Mouse (Mus musculus) lung, postnatal 0 days (tissue): ENCODE measurements around the gene I830077J02Rik. TPM values are rescaled to one million over a fixed set of nuclear protein-coding genes. Genes with fewer than 3 reads are reported as not detected.
A peak's percentile ranks its signal among the peaks of the same experiment; 100 is the strongest.

Experiments used
- ATAC-seq: fragments of 200-750 bp; cut with Nextera tagmentation; 2 replicates; pipeline ENCODE4 v1.8.0; 2017; ENCODE audit warnings: moderate library complexity
- DNase-seq: peaks from one replicate; pipeline ENCODE4 v3.0.0-alpha.2; 2016; ENCODE audit warnings: low spot score
- H3K27ac ChIP-seq: fragments of 300-500 bp; sonication (generic); 2 replicates; pipeline ENCODE4 v1.5.1; 2014; ENCODE audit warnings: antibody characterized with exemption, mild to moderate bottlenecking, low read length, mixed read lengths
- H3K27me3 ChIP-seq: fragments of 300-500 bp; sonication (generic); replicated peaks from 2 replicates; pipeline ENCODE4 v1.6.1; 2014; ENCODE audit warnings: low read length, mixed read lengths; ENCODE audit not compliant: insufficient read depth
- H3K36me3 ChIP-seq: fragments of 300-500 bp; sonication (generic); 2 replicates; pipeline ENCODE4 v1.6.1; 2014; ENCODE audit warnings: low read length, mixed read lengths; ENCODE audit not compliant: insufficient read depth
- H3K4me1 ChIP-seq: fragments of 300-500 bp; sonication (generic); 2 replicates; pipeline ENCODE4 v1.6.1; 2014; ENCODE audit warnings: antibody characterized with exemption, low read depth, low read length, mixed read lengths; ENCODE audit not compliant: insufficient read depth
- H3K4me2 ChIP-seq: fragments of 300-500 bp; sonication (generic); replicated peaks from 2 replicates; pipeline ENCODE4 v1.6.1; 2014; ENCODE audit warnings: low read depth, mild to moderate bottlenecking, low read length, moderate library complexity, mixed read lengths
- H3K4me3 ChIP-seq: fragments of 300-500 bp; sonication (generic); 2 replicates; pipeline ENCODE4 v1.5.1; 2014; ENCODE audit warnings: low read depth, low read length
- H3K9ac ChIP-seq: fragments of 300-500 bp; sonication (generic); replicated peaks from 2 replicates; pipeline ENCODE4 v1.6.1; 2014; ENCODE audit warnings: low read depth, mild to moderate bottlenecking
- H3K9me3 ChIP-seq: fragments of 300-500 bp; sonication (generic); 2 replicates; pipeline ENCODE4 v1.6.1; 2016; ENCODE audit warnings: low read length, mixed read lengths
- CTCF ChIP-seq: IDR thresholded peaks from 2 replicates; pipeline ENCODE4 v1.5.1; 2016; ENCODE audit warnings: antibody characterized with exemption, mild to moderate bottlenecking
- EP300 ChIP-seq: IDR thresholded peaks from 2 replicates; pipeline ENCODE4 v1.6.1; 2016; ENCODE audit warnings: antibody characterized with exemption, mild to moderate bottlenecking, control low read depth
- WGBS: fragments of 180-500 bp; shearing (Covaris S2); extraction: QIAGEN DNeasy Blood & Tissue Kit; methylation state at CpG from one replicate; pipeline ENCODE4 v1.1.7; 2014; 5-methylcytosine and 5-hydroxymethylcytosine counted together
- polyA plus RNA-seq: library from polyadenylated mRNA; unstranded; fragments of >200 nt; fragmentation: Nextera tagmentation; extraction: Ambion mirVana; gene quantifications from 2 replicates; pipeline ENCODE4 v1.2.1, GENCODE M21; 2015

Gene I830077J02Rik
- polyA plus RNA-seq, 1 experiment from 2014 or later, result 1.9 TPM

DNA sequence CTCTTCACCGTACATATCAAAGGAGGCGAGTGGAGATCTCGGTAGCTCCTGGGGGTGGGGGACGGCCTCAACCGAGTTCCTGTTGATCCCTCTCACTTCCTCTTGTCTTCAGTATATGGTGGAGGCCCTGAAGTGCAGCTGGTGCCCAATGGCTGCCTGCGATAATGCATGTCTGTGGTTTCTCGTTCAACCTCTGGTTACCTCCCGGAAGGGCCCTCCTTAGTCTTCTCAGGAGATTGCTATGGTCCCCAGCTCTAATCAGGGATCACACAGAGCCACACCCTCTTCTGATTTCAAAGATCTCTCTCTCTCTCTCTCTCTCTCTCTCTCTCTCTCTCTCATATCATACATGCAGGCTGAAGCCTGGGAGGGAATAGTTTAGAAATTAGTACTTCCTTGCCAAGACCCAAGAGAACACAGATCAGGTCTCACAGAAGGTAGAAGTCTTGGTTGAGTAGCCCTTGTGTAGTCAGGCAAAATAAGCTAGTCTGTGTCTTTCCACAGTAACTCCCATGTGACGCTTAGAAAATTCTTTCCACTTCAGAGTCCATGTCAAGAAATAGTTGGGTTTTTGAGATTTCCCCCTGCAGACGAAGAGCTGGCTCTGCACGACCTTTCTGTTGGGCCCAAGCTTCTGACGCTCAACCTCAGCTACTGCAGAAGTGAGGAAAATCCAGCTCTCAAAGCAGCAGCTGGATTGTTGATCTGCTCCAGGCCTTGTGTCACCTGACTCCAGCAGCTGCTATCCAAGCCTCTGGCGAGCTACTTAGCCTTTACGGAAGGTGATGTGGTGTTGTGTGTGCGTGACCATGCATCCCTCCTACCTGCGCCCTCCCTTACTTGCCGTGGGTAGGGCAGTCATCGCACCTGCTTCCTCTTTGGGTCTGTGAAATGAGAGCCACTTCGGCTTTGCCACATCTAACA, 39.6 kb downstream of the I830077J02Rik start:
- Histone ChIP-seq H3K36me3 (no peaks in the 10 kb centered on the region), H3K4me1 (peaks cover 16% of the 10 kb centered on the region; the same call in 1 of the 2 replicates), H3K27me3 (no peaks in the 10 kb centered on the region), H3K4me3 (no peak overlapping the region), H3K27ac (peak overlapping the region; percentile 68), H3K9me3 (no peaks in the 10 kb centered on the region), H3K9ac (no peak overlapping the region), H3K4me2 (no peak overlapping the region)
- ATAC-seq (peak; percentile 7; the same call in 1 of the 2 replicates), DNase-seq (peak; percentile 46)
- 68% methylated on average over 19 of the region's 19 CpGs for WGBS
- no peak for TF ChIP-seq CTCF
- TF ChIP-seq EP300, result no peak

DNA sequence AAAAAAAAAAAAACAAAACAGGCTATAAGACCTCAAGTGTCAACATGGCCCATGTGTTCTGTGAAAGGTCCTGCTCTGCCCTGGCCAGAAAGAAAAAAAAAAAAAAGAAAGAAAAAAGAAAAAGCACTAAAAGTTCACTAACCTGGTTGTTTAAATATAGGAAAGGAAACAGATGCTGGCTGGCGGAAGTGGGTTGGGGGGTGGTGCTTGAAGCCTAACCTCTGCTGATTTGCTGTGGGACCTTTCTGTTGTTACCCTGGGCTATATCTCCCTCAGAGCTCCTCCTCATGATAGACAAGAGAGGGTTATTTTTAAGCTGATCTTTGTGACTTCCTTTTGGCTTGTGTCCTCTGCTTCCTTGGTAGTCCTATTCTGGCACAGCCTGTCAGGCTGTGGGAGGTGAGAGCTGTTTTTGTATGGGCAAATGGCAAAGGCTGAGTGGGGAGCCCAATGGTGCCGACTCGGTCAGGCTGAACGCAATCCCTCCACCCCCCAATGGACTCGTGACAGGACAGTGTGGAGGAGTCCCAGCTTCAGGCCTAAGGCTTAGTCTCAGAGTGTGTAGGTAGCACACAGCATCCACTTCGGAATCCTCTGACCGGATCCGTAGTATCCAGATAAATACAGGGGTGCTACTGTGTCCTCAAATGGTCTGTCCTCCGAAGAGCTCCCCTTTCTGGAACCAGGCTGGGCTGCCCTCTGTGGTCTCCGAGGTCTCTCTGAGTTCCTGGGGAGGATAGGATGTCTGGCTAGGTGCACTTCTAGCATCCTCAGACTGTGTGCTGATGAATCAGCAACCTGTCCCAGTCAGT, 40.5 kb downstream of the I830077J02Rik start:
- Histone ChIP-seq H3K27me3 (no peaks in the 10 kb centered on the region), H3K36me3 (no peaks in the 10 kb centered on the region), H3K9ac (no peak overlapping the region; the same call in 1 of the 2 replicates), H3K4me1 (peaks cover 16% of the 10 kb centered on the region; the same call in 1 of the 2 replicates), H3K4me3 (no peak overlapping the region), H3K4me2 (no peak overlapping the region), H3K9me3 (no peaks in the 10 kb centered on the region), H3K27ac (peak overlapping the region; percentile 68)
- WGBS, result 63% methylated on average over 10 of the region's 10 CpGs
- ATAC-seq, result no peak; the same call in 1 of the 2 replicates
- peak; percentile 39 for DNase-seq
- TF ChIP-seq EP300 (peak; percentile 45; the same call in 1 of the 2 replicates), CTCF (no peak)

DNA sequence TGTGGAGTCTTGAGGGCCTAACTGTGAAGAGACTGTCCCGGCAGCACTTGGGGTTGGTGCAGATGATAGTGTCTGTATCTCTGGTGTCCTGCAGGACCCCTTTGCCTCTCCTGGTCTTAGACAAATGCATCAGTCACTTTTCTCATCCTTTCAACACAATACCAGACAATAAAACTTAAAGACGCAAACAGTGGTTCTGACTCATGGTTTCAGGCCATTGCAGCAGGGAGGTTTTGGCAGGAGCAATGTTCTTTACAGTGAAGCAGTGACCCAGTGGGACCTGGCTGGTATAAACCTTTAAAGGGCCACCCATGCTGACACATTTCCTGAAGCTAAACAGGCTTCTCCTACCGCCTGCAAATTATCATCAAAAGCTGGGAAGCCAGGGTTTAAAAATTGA, 41.3 kb downstream of the I830077J02Rik start:
- Histone ChIP-seq H3K4me1 (peaks cover 16% of the 10 kb centered on the region; the same call in 1 of the 2 replicates), H3K36me3 (no peaks in the 10 kb centered on the region), H3K9me3 (no peaks in the 10 kb centered on the region), H3K27me3 (no peaks in the 10 kb centered on the region), H3K9ac (no peak overlapping the region), H3K4me2 (no peak overlapping the region), H3K27ac (no peak overlapping the region), H3K4me3 (no peak overlapping the region)
- no peak for ATAC-seq
- WGBS, result 76% methylated on average over 3 of the region's 3 CpGs
- TF ChIP-seq EP300, result no peak
- TF ChIP-seq CTCF, result no peak
- DNase-seq, result no peak

GRCm38 (mm10) chr3:105890220-105890619, 42.2 kb downstream of the I830077J02Rik start:
- 65% methylated on average over 4 of the region's 4 CpGs for WGBS
- ATAC-seq, result no peak
- H3K27ac ChIP-seq, result no peak overlapping the region

GRCm38 (mm10) chr3:105888961-105889360, 43.5 kb downstream of the I830077J02Rik start:
- Histone ChIP-seq H3K27me3 (no peaks in the 10 kb centered on the region), H3K4me3 (no peak overlapping the region), H3K9me3 (no peaks in the 10 kb centered on the region), H3K4me2 (no peak overlapping the region), H3K4me1 (peaks cover 5% of the 10 kb centered on the region; the same call in 1 of the 2 replicates), H3K9ac (no peak overlapping the region), H3K36me3 (no peaks in the 10 kb centered on the region), H3K27ac (no peak overlapping the region)
- WGBS, result 76% methylated on average over 3 of the region's 3 CpGs
- ATAC-seq (no peak), DNase-seq (no peak)
- TF ChIP-seq EP300 (no peak), CTCF (no peak)

More at GRCm38 (mm10) chr3:105890220-105890619, 42.2 kb downstream of the I830077J02Rik start:
- no peak for TF ChIP-seq CTCF
- no peak for TF ChIP-seq EP300
- H3K4me1 ChIP-seq, result peaks cover 16% of the 10 kb centered on the region; the same call in 1 of the 2 replicates
- no peaks in the 10 kb centered on the region for H3K27me3 ChIP-seq
- no peak overlapping the region for H3K4me3 ChIP-seq
- H3K36me3 ChIP-seq, result no peaks in the 10 kb centered on the region
- H3K4me2 ChIP-seq, result no peak overlapping the region
- no peaks in the 10 kb centered on the region for H3K9me3 ChIP-seq
- H3K9ac ChIP-seq, result no peak overlapping the region
- DNase-seq, result no peak

GRCm38 (mm10) chr3:105883111-105883510, 49.4 kb downstream of the I830077J02Rik start:
- TF ChIP-seq EP300 (no peak), CTCF (no peak)
- no peaks in the 10 kb centered on the region for H3K4me1 ChIP-seq

More at GRCm38 (mm10) chr3:105883111-105883510, 49.4 kb downstream of the I830077J02Rik start:
- Histone ChIP-seq H3K4me2 (no peak overlapping the region), H3K4me3 (no peak overlapping the region), H3K9me3 (no peaks in the 10 kb centered on the region), H3K27ac (no peak overlapping the region), H3K36me3 (no peaks in the 10 kb centered on the region), H3K9ac (no peak overlapping the region), H3K27me3 (no peaks in the 10 kb centered on the region)
- no peak for DNase-seq
- WGBS, result 72% methylated on average over 2 of the region's 2 CpGs
- ATAC-seq, result no peak
